Mouse (Mus musculus) stomach, postnatal 0 days (tissue): ENCODE results near the gene Ankrd44.

Experiments used
- CTCF ChIP-seq: IDR thresholded peaks from 2 replicates; pipeline ENCODE4 v1.5.1; 2016; ENCODE audit warnings: antibody characterized with exemption, low read depth, mild to moderate bottlenecking, moderate library complexity
- EP300 ChIP-seq: optimal IDR thresholded peaks from 2 replicates; pipeline ENCODE3; 2016; ENCODE audit warnings: antibody characterized with exemption

DNA sequence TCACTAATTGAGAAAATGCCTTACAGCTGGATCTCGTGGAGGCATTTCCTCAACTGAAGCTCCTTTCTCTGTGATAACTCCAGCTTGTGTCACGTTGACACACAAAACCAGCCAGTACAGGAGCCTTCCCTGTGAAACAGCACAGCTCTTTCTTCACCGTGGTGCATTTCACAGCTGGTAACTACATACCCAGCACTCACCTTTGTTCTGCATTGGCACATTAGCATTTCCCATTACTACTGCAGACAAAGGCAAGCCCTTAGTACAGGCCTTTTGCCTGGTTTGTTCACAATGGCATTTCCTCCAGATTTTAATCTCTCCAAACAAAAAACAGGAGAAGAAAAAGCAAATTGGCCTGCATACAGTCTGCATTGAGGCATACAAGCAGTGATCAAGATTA is 134.8 kb downstream of the Ankrd44 start:
- TF ChIP-seq EP300 = no peak
- TF ChIP-seq CTCF = no peak
